Mouse (Mus musculus): Measurements from ENCODE around the gene Smc1b. TPM values are rescaled to one million over a fixed set of nuclear protein-coding genes. Genes with fewer than 3 reads are reported as not detected.
"Not testable (repeated sequence)": the region's sequence is repeated elsewhere in the genome, so short reads cannot be mapped to it uniquely, and the experiment has no call there.

The Smc1b gene
- polyA plus RNA-seq, 1 experiment: 0.21 TPM

- DNase-seq (ENCODE audit: low spot score): no peak
Observed at GRCm38 (mm10) chr15:85135143-85135542, 3.4 kb upstream of the Smc1b start.

GRCm38 (mm10) chr15:85132193-85132520 is 393 bp upstream of the Smc1b start:
- no peak for DNase-seq (ENCODE audit: low spot score)

- no peak for DNase-seq (ENCODE audit: low spot score)
Observed at GRCm38 (mm10) chr15:85085641-85086040, 46.1 kb downstream of the Smc1b start.

DNA sequence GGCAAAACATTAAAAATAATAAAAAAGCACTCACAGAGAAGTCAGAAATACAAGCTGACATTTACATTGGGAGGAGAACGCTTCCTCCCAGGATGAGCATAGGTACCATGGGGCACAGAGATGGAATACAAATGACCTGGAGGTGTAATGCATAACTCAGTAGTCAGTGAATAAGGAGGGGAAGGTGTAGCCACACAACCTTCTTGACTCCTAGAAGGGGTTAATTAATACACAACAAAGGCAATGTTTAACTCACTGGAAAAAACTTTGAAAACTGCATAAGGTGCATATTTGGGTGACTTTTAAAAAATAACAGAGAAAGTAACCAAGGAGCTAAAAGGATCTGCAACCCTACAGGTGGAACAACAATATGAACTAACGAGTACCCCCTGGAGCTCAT is 59.1 kb downstream of the Smc1b start:
- no peak for DNase-seq (ENCODE audit: low spot score)

DNA sequence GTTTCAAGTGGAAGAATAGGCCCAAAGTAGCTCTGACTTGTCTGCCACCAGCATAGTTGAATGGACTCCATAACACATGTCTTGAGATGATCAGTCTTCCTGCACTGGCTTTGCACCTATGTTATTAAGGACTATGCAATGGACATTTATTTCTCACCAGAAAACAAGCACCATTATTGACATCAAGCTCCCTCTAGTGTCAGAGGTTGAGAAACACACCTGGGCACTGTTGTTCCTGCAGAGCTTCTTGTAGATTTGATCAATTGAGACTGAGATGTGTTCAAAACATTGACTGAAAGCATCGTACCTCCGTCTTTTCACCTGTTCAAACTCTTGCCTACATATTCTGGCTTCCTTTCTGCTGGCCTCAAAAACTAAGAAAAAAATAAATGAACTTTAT is 61.2 kb downstream of the Smc1b start:
- no peak for DNase-seq (ENCODE audit: low spot score)

DNA sequence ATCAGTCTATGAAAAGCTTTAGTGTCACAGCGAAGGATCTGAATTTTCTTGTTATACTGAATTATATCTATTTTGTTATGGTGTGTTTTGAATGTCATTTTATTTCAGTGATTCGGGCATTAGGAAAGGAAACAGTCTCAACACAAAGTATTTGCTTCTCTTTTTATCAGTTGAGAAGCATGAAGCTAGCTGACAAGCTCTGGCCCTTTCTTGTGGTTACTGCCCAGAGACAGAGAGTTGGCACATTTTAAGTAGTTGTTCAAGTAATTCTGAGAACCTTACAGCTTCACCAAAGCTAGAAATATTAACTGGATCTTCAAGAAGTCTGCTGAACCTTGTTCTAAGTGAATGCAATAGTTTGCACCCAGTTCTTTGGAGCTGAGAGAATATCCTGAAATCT is 68.3 kb downstream of the Smc1b start:
- DNase-seq (ENCODE audit: low spot score): no peak

GRCm38 (mm10) chr15:85055186-85055585 is 76.6 kb downstream of the Smc1b start:
- DNase-seq (ENCODE audit: low spot score): no peak

DNA sequence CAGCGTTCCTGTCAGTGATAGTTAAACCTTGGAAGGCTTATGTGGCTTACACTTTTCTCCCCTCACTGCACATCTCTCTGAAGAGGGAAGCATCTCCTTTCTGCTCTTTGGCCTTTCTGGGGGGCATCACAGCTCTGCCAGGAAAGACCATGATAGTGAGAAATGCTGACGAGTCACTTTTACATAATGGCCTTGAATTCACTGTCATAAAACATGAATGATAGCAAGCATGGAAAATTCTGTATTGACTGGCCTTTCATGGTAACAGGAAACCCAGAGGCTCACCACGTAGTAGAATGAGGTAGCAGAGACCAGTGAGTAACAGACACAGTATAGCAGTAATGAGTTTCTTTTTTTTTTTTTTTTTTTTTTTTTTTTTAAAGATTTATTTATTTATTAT is 77.7 kb downstream of the Smc1b start:
- no peak for DNase-seq (ENCODE audit: low spot score)

DNA sequence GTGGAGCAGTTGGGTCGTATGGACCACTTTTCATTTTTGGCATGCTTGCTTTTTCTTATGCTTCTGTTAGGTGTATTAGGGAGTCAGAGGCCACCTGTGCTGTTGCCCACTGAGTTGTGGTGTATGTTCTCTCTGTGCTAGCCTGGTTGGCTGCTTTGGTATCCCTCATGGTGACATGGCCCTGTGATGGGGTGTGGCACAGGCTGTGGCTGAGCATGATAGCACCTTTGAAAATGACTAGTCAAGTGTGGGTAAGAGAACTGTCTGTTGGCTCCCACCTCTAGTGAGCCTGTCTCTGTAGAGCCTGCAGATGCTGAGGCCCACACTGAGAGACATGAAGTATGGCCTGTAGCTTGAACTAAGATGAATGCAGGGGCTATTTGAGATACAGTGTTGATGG is 82.0 kb downstream of the Smc1b start:
- DNase-seq (ENCODE audit: low spot score): no peak

DNA sequence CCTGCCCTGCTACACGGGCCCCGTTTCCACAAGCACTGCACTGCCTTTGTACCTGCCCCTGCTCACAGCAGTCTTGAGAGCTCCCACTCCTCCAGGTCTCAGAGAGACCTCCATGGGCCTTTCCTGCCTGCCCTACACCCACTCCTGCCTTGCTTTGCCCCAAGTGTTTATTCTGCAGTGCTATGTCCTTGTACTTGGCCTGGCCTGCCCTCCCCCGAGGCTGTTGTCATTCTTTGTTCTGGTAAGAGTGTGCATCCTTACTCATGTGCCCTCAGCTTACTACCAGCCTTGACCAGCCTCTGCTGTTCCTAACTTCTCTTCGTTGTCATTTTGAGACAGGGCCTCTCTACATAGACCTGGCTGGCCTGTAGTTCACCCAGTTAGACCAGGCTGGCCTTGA is 83.9 kb downstream of the Smc1b start:
- no peak for DNase-seq (ENCODE audit: low spot score)

- no peak for DNase-seq (ENCODE audit: low spot score)
Observed at GRCm38 (mm10) chr15:85046230-85046950, 85.4 kb downstream of the Smc1b start.

DNA sequence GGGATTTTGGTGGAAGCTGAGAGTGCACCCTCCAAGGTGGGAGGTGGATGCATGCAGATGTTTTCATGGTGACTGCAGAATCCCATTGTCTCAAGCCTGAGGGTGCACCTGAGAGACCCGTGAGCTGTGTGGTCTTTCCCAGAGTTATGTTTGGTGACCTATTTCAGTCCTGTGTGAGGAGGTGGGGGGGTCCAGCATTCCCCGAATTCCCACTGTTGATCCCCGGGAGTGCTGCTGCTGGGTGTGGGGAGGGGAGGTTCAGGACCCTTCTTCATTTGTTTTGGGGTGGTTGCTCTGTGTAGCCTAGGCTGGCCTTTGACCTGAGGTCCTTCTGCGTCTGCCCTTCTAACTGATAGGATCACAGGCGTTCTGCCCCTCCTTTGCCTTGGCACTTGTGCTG is 88.0 kb downstream of the Smc1b start:
- DNase-seq (ENCODE audit: low spot score): no peak

GRCm38 (mm10) chr15:85043116-85043515 is 88.6 kb downstream of the Smc1b start:
- no peak for DNase-seq (ENCODE audit: low spot score)

GRCm38 (mm10) chr15:85042361-85042954 is 89.3 kb downstream of the Smc1b start:
- no peak for DNase-seq (ENCODE audit: low spot score)

GRCm38 (mm10) chr15:85041546-85042225 is 90.1 kb downstream of the Smc1b start:
- DNase-seq (ENCODE audit: low spot score): peak; percentile 19

DNA sequence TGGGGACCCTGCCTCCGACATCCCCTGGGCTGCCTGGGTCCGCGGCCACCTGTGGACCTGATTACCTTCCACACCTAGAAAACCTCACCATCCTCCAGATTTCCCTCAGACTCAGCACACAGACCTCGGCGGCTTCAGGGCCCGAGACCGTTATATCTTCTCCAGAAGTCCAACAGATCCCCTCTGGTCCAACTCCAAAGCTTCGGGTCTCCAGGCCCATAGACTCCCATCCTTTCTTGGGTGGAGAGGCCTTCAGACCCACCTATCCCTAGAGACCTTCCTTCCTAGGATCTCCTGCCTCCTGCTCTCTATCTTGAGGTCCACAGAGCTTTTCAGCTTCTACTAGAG is 94.4 kb downstream of the Smc1b start:
- DNase-seq (ENCODE audit: low spot score): no peak

- peak; percentile 98 for DNase-seq (ENCODE audit: low spot score)
Observed at GRCm38 (mm10) chr15:85036566-85037342, 95.0 kb downstream of the Smc1b start.

DNA sequence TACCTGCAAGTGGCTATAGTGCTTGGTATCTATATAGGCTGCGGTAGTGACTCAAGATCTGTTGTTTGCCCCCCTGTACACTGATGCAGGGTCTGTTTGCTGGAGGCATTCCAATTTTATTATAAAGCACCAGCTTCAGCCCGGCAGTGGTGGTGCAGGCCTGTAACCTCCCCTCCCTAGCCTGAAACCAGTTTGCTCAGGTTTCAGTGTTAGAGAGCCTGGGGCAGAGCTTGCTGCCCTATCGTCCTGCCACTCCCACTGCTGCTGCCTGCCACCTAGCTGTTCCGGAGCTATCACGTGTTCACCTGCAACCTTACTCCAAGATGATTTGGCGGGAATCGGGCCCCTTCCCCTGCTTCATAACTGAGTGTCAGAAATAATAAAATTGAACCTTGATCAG is 97.8 kb downstream of the Smc1b start:
- not testable (repeated sequence) for DNase-seq (ENCODE audit: low spot score)

DNA sequence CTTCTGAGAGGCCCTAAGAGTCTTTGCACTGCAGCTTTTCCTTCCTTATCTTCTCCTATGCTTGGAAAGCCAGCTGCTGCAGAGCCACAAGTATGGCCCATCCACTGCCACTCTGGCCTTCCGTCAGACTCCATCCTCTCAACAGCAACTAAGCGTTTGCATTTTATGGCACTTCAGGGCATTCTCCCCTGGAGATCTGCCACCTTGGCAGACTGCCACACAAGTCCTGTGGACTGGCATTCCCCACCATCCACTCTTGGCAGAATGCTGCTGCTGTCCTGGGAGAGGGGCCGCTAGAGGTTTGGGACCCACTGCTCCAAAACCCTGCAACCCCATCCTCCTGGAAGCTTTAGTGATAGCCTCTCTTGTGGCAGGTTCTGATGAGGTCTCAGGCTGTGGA is 99.9 kb downstream of the Smc1b start:
- DNase-seq (ENCODE audit: low spot score): no peak

DNA sequence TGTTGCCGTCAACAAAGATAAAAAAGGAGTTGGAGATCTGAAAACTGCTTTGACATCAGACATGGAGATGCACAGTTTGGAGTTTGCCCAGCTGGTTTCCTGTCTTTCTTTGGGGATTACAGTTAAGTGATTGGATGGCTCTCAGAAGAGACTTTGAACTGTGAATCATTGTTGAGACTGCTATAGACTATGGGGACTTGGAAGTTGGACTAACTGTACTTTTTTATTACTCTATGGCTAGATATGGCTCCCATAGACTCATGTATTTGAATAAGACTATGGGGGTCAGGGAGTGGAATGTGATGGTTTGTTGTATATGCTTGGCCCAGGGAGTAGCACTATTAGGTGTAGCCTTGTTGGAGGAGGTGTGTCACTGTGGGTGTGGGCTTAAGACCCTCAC is 101.1 kb downstream of the Smc1b start:
- not testable (repeated sequence) for DNase-seq (ENCODE audit: low spot score)

DNA sequence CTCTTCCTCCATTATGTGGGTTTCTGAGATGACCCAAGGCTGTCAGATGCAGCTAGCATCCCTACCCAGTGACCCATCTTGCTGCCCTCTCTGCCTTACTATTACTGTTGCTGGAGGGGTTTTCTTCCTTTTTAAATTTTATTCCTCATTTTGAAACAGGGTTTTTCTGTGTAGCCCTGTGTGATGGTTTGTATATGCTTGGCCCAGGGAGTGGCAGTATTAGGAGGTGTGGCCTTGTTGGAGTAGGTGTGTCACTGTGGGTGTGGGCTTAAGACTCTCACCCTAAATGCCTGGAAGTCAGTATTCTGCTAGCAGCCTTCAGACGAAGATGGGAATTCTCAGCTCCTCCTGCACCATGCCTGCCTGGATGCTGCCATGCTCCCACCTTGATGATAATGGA is 103.1 kb downstream of the Smc1b start, which contains the start of gene Fam118a:
Gene Fam118a, plus strand, starts transcription at position 301 of the 400 bp plus-strand sequence.
- DNase-seq (ENCODE audit: low spot score): not testable (repeated sequence)

DNA sequence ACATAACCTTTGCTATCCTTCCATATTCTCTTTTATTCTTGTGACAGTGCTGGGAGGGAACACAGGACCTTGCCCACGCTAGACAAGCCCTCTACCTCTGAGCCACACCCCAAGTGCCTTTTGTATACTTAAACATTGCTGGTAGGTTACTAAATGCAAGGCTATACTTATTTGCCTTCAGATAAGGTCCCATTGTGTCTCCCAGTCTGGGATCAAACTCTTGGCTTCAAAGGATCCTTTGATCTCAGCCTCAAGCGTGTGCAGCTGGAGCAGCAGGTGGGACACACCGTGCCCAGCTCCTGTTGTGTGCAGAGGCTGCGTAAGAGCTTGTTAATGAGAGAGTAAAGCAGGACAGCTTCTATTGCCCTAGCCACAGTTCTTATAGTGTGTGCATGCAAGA is 104.0 kb downstream of the Smc1b start:
- no peak for DNase-seq (ENCODE audit: low spot score)

DNA sequence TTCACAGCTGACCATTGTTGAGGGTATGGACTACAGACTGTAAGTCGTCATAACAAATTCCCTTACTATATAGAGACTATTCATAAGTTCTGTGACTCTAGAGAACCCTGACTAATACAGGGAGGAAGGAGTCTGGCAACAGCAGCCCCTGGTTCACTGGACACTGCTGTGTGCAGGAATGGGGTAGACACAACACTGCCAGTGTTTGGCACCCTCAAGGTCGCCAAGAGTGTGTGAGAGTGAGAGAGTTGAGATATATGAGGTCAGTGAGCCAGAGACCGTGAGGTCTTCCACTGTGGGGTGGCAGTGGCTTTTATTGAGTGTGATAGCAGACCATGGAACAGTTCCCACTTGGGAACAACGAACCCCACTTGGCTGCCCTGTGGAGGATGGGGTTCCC is 105.6 kb downstream of the Smc1b start:
- no peak for DNase-seq (ENCODE audit: low spot score)
